14 mouse cellular contexts compared by ENCODE assay signal in genomic region chr4:85559753-85560152, GRCm38 (mm10). TPM values are rescaled to one million over a fixed set of nuclear protein-coding genes. Genes with fewer than 3 reads are reported as not detected.
"Had no signal": no experiment of that assay in that cellular context is flagged by ENCODE, and none has a peak within 500 bp of the region (broad histone marks: within the 10 kb centered on the region; RNA-seq: fewer than 3 reads in every experiment).

No protein-coding gene starts in this region.

- H3K27me3 ChIP-seq: liver, embryonic 15.5 days; lung, embryonic 15.5 days; midbrain, embryonic 13.5 days had no signal

- DNase-seq: kidney, adult 8-10 months; kidney, postnatal 10 days; kidney, postnatal 4 days; spleen, adult 18-20 months; thymus, adult 18-20 months; thymus, postnatal 14 days had no signal

- H3K4me2 ChIP-seq: liver, embryonic 11.5 days; liver, embryonic 15.5 days; lung, embryonic 15.5 days; midbrain, embryonic 13.5 days had no signal

- H3K27ac ChIP-seq: layer of hippocampus, adult 2 months; limb, embryonic 10.5 days; liver, embryonic 15.5 days; lung, embryonic 15.5 days; midbrain, embryonic 13.5 days had no signal

- H3K9ac ChIP-seq: liver, embryonic 15.5 days; lung, embryonic 15.5 days; midbrain, embryonic 13.5 days had no signal

- H3K4me3 ChIP-seq: layer of hippocampus, adult 2 months; limb, embryonic 10.5 days; liver, embryonic 15.5 days; lung, embryonic 15.5 days; midbrain, embryonic 13.5 days had no signal

- H3K4me1 ChIP-seq: limb, embryonic 10.5 days; liver, embryonic 15.5 days; midbrain, embryonic 13.5 days had no signal

- ATAC-seq: intestine, embryonic 16.5 days; midbrain, embryonic 13.5 days had no signal

- H3K36me3 ChIP-seq: limb, embryonic 10.5 days; liver, embryonic 15.5 days; lung, embryonic 15.5 days; midbrain, embryonic 13.5 days had no signal

- H3K9me3 ChIP-seq: limb, embryonic 10.5 days; liver, embryonic 15.5 days; lung, embryonic 15.5 days; midbrain, embryonic 13.5 days had no signal

RNA-seq across cellular contexts. Expression of gene Adamtsl1, which starts 45.8 kb away (rescaled TPM):
- total RNA-seq: megakaryocyte progenitor cell, adult 5-6 weeks had no signal
